Mouse (Mus musculus): ENCODE data around the gene Uap1l1.
"Not testable (repeated sequence)": the region's sequence is repeated elsewhere in the genome, so short reads cannot be mapped to it uniquely, and the experiment has no call there.

Uap1l1 gene

GRCm38 (mm10) chr2:25365091-25365761 lies at the start of gene Uap1l1:
Uap1l1 (minus strand) TSS chr2:25365682.
- DNase-seq (ENCODE audit: extremely low read depth, low read depth, low spot score): no peak

GRCm38 (mm10) chr2:25413436-25413835 lies 48.0 kb upstream of the Uap1l1 start:
- DNase-seq (ENCODE audit: extremely low read depth, low read depth, low spot score): not testable (repeated sequence)

- no peak for DNase-seq (ENCODE audit: extremely low read depth, low read depth, low spot score)
Observed at GRCm38 (mm10) chr2:25408908-25409307, 43.4 kb upstream of the Uap1l1 start.

GRCm38 (mm10) chr2:25403994-25404393 lies 38.5 kb upstream of the Uap1l1 start:
- DNase-seq (ENCODE audit: extremely low read depth, low read depth, low spot score): no peak

DNA sequence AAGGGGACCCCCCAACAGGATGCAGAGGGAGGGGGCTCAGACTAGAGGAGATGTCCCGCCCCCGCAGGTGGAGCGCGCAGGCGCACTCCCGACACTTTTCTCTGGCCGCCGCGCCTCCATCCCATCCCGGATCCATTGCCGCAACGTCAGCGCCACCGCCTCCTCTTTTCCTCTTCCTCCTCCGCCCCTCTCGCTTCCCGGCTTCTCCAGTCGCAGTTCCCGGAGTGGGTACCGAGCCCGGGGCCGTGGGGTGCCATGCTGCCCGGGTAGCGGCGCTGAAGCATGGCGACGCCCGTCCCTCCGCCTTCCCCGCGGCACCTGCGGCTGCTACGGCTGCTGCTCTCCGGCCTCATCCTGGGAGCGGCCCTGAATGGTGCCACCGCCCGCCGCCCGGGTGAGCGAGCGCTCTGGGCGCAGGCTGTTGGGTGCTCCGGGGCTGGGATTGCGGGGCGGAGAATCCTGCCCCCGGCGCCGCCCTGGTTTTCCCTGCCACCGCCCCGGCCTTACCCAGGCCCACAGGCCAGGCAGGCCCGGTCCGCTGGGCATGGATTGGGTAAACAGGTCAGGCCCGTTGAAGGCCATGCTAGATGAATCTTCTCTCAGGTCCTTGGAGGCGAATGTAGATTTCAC lies 37.6 kb upstream of the Uap1l1 start:
- no peak for DNase-seq (ENCODE audit: extremely low read depth, low read depth, low spot score)

DNA sequence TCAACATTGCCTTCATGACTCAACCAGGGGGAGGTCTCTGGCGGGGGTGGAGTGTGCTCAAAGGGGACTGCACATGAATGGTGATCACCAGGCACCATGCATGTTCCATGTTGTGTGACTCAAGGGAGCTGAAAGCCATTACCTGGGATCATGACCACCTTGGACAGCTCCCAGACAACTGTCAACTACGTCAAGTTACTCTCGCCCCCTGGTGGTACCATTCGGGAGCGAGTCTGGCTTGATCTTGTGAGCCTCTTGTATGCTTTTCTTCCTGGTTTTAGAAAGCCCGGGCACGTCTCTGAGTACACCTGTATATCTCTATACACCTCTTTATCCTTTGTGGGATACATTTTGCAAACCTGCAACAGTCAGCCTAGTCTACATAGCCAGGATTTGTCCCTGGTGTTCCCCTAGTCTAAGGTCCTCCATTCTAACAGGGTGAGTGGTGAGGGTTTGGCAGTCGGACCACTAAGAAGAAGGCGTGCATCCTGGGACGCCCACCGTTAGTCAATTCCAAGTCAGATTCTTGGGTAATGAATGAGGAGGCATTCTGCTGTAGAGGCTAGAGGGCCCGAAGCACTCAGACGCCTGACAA lies 37.0 kb upstream of the Uap1l1 start:
- DNase-seq (ENCODE audit: extremely low read depth, low read depth, low spot score): no peak

DNA sequence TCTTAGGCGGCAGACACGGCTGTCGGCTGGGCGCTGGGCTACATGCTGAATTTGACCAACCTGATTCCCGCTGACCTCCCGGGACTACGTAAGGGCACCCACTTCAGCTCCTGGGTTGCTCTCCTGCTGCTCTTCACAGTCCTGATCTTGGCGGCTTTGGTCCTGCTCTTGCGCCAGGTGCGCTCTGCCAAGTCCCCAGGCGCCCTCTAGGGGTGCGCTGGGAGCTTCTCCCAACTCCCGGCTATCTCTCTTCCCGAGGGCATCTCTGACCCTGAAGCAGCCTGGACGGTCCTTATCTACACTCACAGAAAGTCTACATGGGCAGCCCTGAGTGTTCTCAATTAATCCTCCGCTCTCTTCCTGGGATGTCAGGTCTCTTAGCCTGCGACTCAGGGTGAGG lies 35.3 kb upstream of the Uap1l1 start:
- DNase-seq (ENCODE audit: extremely low read depth, low read depth, low spot score): no peak

DNA sequence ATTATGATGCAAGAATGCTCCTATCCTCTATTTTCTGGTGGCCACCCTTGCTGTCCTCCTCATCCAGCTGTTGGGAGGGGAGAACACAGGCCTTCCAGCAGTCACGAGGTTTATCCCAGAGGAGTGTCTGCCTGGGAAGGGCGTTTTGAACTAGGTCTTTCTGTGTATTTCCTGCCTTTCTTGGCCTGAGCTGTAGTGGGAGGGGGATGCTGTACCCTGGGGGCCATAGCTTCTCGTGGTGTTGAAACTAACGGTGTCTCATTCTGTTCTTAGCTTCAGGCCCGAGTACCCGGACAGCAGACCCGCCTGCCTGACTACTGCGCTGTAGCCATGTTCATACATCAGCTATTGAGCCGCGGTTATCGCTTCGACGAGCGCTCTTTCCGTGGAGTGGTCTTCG lies 34.8 kb upstream of the Uap1l1 start:
- DNase-seq (ENCODE audit: extremely low read depth, low read depth, low spot score): no peak

GRCm38 (mm10) chr2:25399051-25399450 lies 33.6 kb upstream of the Uap1l1 start, which contains the start of gene Npdc1:
Npdc1 (plus strand) TSS chr2:25399351.
- DNase-seq (ENCODE audit: extremely low read depth, low read depth, low spot score): no peak

- no peak for DNase-seq (ENCODE audit: extremely low read depth, low read depth, low spot score)
Observed at GRCm38 (mm10) chr2:25398065-25398464, 32.6 kb upstream of the Uap1l1 start.

DNA sequence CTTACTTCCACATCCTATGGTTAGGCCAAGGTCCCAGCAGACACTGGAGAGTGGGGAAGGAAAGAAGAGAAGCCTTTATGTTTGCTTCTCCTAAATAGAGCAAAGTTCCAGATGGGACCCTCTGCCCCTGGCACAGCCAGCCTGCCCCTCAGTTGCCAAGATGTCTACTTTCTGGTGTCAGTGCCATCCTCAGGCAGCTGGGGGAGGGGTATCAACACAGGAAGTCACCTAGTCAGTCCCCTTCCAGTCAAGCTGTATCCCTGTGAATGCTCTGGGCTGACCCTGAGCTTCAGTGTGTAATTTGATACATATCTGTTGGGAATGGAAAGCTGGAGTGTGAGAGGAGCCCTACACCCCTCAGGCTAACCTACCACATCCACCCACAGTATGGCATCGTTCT lies 31.5 kb upstream of the Uap1l1 start:
- no peak for DNase-seq (ENCODE audit: extremely low read depth, low read depth, low spot score)

DNA sequence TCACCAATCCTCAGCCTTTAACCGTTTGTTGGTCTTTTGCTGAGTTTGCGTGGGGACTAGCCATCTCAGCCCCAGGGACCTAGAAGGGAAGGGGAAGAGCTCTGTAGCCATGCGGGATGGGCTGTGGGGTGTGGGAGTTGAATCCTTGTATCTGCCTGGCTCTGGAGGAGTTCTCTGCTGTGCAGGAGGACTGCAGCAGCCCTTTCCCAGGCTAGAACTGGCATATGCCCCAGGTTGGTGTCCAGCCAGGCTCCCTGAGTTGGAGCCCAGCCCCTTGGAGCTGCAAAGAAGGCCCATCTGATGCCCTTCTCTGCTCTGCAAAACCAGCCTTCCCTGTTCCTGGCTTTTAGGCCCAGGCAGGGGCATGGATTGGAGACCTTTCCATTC lies 31.1 kb upstream of the Uap1l1 start:
- DNase-seq (ENCODE audit: extremely low read depth, low read depth, low spot score): no peak

DNA sequence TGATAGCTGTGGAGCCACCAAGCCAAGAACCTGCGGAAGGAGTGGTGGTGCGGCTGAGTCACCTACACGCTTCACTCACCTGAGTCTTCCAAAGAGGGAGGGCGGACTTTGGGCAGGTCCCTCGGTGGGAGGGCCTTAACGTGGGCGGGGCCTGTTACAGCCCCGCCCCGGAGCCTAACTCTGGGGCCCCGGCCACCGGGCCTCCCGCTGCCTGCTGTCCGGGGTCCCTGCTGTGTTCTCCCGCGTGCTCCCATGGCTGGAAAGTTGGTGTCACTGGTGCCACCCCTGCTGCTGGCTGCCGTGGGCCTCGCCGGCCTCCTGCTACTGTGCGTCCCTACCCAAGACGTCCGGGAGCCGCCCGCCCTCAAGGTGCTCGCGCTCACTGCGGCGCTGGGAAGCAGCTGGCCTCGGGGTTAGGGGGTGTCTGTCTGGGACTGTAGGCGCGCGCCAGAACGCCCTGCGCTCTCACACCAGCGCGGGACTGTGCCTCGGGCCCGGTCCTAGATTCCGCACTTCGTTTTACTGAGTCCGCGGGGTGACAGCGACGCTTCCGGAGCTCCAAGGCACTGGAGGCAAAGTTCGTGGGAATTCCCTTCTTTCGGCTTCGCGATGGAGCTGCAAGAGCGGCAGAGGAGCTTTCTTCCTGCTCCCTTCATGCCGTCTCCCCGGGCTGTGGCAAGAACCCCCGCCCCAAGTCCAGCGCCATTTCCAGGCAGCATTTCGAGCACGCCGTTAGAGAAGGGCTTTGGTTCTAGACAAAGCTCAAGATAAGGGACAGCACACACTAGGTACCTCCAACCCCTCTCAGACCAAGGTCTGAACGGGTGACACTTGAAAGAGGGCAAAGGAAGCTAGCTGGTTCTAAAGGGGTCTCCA lies 30.5 kb upstream of the Uap1l1 start, which contains the start of gene Entpd2:
Gene Entpd2, plus strand, starts transcription at position 154 of the 876 bp plus-strand sequence.
- peak; percentile 31 for DNase-seq (ENCODE audit: extremely low read depth, low read depth, low spot score)

- DNase-seq (ENCODE audit: extremely low read depth, low read depth, low spot score): no peak
Observed at GRCm38 (mm10) chr2:25394281-25395221, 29.1 kb upstream of the Uap1l1 start.

DNA sequence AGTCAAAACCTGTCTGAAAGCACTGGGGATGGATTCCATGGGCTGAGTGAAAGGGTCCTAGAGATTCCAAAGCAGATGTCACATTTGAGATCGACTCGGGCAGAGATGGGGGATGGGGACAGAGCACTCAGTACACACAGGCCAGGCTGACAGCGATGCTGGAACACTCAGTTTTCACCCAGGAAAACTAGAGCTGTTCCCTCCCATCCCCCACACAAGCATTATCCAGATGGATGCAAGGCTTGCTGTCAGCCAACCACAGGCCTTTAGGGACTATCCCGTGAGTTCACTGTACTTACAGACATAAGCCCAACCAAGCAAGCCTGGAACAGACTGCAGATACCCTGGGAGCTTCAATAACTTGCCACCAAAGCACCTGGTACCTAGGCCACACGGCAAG lies 25.8 kb upstream of the Uap1l1 start:
- no peak for DNase-seq (ENCODE audit: extremely low read depth, low read depth, low spot score)

- DNase-seq (ENCODE audit: extremely low read depth, low read depth, low spot score): no peak
Observed at GRCm38 (mm10) chr2:25384492-25384891, 19.0 kb upstream of the Uap1l1 start.

DNA sequence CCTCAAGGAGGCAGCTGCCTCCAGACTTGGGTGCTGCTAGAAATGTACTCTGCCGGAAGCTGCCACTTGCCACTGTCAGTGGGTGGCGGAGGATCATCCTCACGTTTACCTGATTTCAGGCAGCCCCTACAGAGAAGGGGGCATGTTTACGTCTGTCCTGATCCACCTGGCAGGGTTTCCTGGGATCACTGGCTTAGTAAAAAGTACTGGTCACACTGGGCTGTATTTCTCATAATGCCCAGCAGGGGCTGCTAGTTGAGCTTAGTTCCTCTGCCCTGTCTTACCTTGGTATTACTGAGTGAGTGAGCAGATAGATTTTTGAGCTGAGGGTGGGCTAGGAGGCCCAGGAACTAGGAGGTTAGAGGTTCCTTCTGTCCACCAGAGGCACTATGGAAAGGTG lies 11.1 kb upstream of the Uap1l1 start:
- no peak for DNase-seq (ENCODE audit: extremely low read depth, low read depth, low spot score)

- no peak for DNase-seq (ENCODE audit: extremely low read depth, low read depth, low spot score)
Observed at GRCm38 (mm10) chr2:25373431-25373830, 7.9 kb upstream of the Uap1l1 start.

- no peak for DNase-seq (ENCODE audit: extremely low read depth, low read depth, low spot score)
Observed at GRCm38 (mm10) chr2:25372644-25373391, 7.3 kb upstream of the Uap1l1 start.

All from fat pad, adult 2 months (tissue).